Mouse (Mus musculus): ENCODE measurements around the gene Ednra. TPM values are rescaled to one million over a fixed set of nuclear protein-coding genes. Genes with fewer than 3 reads are reported as not detected.

The Ednra gene
- polyA plus RNA-seq, 1 experiment from 2014 or later: 3.2 TPM

DNA sequence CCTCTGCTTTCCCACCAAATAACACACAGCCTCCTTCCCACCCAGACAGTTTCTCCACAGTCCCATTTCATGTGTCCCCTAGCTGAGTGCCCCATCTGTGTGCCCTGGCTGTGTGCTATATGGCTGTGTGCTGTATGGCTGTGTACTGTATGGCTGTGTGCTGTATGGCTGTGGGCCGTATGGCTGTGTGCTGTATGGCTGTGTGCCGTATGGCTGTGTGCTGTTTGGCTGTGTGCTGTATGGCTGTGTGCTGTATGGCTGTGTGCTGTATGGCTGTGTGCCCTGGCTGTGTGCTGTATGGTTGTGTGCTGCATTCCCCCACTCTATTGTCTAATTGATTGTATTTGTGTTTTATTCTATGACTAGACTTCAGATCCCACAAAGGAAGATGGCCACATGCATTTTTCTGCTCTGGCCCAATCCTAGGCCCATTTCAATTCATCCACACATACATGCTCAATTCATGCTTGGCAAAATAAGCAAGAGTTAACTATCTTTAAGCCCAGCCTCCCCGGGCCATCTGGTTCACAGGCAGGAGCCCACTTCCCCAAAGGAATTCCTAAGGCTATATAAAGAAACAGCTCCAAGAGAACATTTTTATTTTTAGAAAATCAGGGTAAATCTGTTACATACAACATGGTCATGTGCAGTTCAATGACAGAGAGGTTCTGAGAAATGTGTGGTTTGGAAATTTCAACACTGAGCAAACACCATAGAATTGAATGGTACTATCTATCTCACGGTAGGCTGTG lies 53.5 kb downstream of the Ednra start:
- H3K9ac ChIP-seq (replicated peaks): no peak overlapping the region
- no peak overlapping the region for H3K27ac ChIP-seq (ENCODE audit: low read depth)
- DNase-seq (no peak), ATAC-seq (no peak)
- WGBS (ENCODE audit: insufficient replicate concordance): 75% methylated on average over 4 of the region's 4 CpGs
- no peak overlapping the region for H3K4me2 ChIP-seq (ENCODE audit: low read depth, low read length)
- no peak overlapping the region for H3K4me3 ChIP-seq (ENCODE audit: low read depth, low read length)
- H3K4me1 ChIP-seq (ENCODE audit: insufficient read depth): no peaks in the 10 kb centered on the region
- no peaks in the 10 kb centered on the region for H3K36me3 ChIP-seq (replicated peaks; ENCODE audit: insufficient read depth, low read length)
- H3K9me3 ChIP-seq (ENCODE audit: low read length): no peaks in the 10 kb centered on the region
- no peaks in the 10 kb centered on the region for H3K27me3 ChIP-seq (ENCODE audit: insufficient read depth, low read length)
- TF ChIP-seq CTCF (IDR thresholded peaks at IDR 0.05; ENCODE audit: low read depth): no peak
- TF ChIP-seq EP300 (IDR thresholded peaks at IDR 0.05; ENCODE audit: low read depth): no peak

DNA sequence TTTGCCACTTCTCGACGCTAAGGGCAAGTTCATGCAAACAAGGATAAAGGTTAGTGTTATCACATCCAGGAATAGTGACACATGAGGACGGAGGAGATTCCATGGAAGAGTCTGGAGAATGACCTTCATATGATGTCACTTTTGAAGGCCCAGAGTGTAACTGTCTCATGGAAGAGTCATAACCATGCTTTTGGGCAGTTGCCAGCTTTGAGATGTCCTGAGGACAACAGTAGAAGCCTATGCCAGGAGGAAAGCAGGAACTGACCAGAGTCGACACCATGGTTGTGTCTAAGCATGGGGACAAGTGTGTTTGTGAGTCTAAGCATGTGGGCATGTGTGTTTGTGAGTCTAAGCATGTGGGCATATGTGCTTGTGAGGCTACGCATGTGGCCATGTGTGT lies 56.3 kb downstream of the Ednra start:
- 73% methylated on average over 5 of the region's 5 CpGs for WGBS (ENCODE audit: insufficient replicate concordance)
- DNase-seq (no peak), ATAC-seq (no peak)

DNA sequence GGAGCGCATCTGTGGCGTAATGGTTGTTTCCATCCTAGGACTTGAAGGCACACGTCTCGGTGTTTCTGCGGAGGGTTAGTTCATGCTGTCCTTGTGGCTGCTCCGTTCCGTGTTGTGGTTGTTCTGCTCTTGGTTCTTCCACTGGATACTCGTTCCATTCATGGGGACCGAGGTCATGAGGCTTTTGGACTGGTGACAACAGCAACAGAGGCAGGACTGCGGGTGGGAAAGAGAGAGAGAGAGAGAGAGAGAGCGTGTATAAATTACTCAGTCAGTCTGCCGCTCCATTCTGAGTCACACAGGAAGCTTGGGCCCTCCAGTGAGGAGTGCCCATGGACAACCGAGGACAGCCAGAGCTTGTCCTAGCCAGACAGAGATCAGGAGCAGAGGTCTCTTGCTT lies 59.4 kb downstream of the Ednra start:
- no peaks in the 10 kb centered on the region for H3K36me3 ChIP-seq (replicated peaks; ENCODE audit: insufficient read depth, low read length)
- H3K4me3 ChIP-seq (ENCODE audit: low read depth, low read length): no peak overlapping the region
- no peak overlapping the region for H3K9ac ChIP-seq (replicated peaks)
- WGBS (ENCODE audit: insufficient replicate concordance): 82% methylated on average over 13 of the region's 13 CpGs
- DNase-seq: no peak
- no peak overlapping the region for H3K4me2 ChIP-seq (ENCODE audit: low read depth, low read length)
- no peak overlapping the region for H3K27ac ChIP-seq (ENCODE audit: low read depth)
- H3K4me1 ChIP-seq (ENCODE audit: insufficient read depth): no peaks in the 10 kb centered on the region
- H3K27me3 ChIP-seq (ENCODE audit: insufficient read depth, low read length): no peaks in the 10 kb centered on the region
- ATAC-seq: no peak
- no peaks in the 10 kb centered on the region for H3K9me3 ChIP-seq (ENCODE audit: low read length)
- TF ChIP-seq CTCF (IDR thresholded peaks at IDR 0.05; ENCODE audit: low read depth) (no peak), EP300 (IDR thresholded peaks at IDR 0.05; ENCODE audit: low read depth) (no peak)

More for the DNA sequence above, 56.3 kb downstream of the Ednra start:
- H3K9me3 ChIP-seq (ENCODE audit: low read length): no peaks in the 10 kb centered on the region
- H3K27ac ChIP-seq (ENCODE audit: low read depth): no peak overlapping the region
- no peaks in the 10 kb centered on the region for H3K4me1 ChIP-seq (ENCODE audit: insufficient read depth)
- H3K36me3 ChIP-seq (replicated peaks; ENCODE audit: insufficient read depth, low read length): no peaks in the 10 kb centered on the region
- H3K4me2 ChIP-seq (ENCODE audit: low read depth, low read length): no peak overlapping the region
- H3K9ac ChIP-seq (replicated peaks): no peak overlapping the region
- TF ChIP-seq CTCF (IDR thresholded peaks at IDR 0.05; ENCODE audit: low read depth): no peak
- TF ChIP-seq EP300 (IDR thresholded peaks at IDR 0.05; ENCODE audit: low read depth): no peak
- H3K4me3 ChIP-seq (ENCODE audit: low read depth, low read length): no peak overlapping the region
- no peaks in the 10 kb centered on the region for H3K27me3 ChIP-seq (ENCODE audit: insufficient read depth, low read length)

DNA sequence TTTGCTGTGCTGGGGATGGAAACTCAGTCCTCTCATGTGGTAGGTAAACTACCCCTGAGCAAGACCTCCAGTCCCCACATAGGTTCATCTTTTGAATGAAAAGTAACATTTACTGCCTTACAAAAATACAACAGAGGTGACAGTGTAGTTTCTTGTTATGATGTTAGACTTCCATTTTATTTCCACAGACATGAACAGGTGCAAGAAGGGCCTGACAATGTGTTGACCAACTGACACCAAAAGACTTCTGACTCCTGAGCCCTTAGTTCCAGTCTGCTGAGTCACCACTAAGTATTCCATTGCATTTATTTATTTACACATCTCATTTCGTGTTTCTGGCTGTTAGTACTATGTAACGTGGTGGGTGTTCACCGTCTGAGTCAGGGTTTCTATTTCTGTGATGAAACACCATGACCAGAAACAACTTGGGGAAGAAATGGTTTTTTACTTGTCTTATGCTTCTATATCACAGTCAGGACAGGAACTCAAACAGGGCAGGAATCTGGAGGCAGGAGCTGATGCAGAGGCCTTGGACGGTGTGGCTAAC lies 64.7 kb downstream of the Ednra start:
- no peak for ATAC-seq
- WGBS (ENCODE audit: insufficient replicate concordance): 75% methylated on average over 4 of the region's 4 CpGs

DNA sequence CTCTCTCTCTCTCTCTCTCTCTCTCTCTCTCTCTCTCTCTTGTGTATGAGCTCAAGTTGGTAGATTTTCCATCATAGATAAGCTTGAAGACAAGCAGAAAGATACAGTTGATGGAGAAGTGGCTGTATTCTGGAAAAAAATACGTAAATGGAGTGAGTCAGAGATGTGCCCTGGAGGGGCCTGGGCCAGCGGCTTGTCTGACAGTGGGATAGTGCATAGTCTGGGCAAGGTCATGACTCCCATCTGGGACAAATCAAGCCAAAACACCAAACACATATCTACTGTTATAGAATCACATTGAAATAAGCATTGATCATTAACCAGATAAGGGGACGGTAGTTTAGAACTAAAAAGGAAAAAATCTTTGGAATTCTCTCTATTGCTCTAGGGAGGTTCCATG lies 65.9 kb downstream of the Ednra start:
- Histone ChIP-seq H3K27me3 (ENCODE audit: insufficient read depth, low read length) (no peaks in the 10 kb centered on the region), H3K4me2 (ENCODE audit: low read depth, low read length) (no peak overlapping the region), H3K9ac (replicated peaks) (no peak overlapping the region), H3K9me3 (ENCODE audit: low read length) (no peaks in the 10 kb centered on the region), H3K27ac (ENCODE audit: low read depth) (no peak overlapping the region), H3K36me3 (replicated peaks; ENCODE audit: insufficient read depth, low read length) (no peaks in the 10 kb centered on the region), H3K4me3 (ENCODE audit: low read depth, low read length) (no peak overlapping the region), H3K4me1 (ENCODE audit: insufficient read depth) (no peaks in the 10 kb centered on the region)
- TF ChIP-seq CTCF (IDR thresholded peaks at IDR 0.05; ENCODE audit: low read depth) (no peak), EP300 (IDR thresholded peaks at IDR 0.05; ENCODE audit: low read depth) (no peak)
- 75% methylated on average over 3 of the region's 3 CpGs for WGBS (ENCODE audit: insufficient replicate concordance)
- ATAC-seq: no peak
- no peak for DNase-seq

More for the DNA sequence above, 64.7 kb downstream of the Ednra start:
- H3K4me1 ChIP-seq (ENCODE audit: insufficient read depth): no peaks in the 10 kb centered on the region
- H3K36me3 ChIP-seq (replicated peaks; ENCODE audit: insufficient read depth, low read length): no peaks in the 10 kb centered on the region
- H3K9me3 ChIP-seq (ENCODE audit: low read length): no peaks in the 10 kb centered on the region
- no peaks in the 10 kb centered on the region for H3K27me3 ChIP-seq (ENCODE audit: insufficient read depth, low read length)
- no peak overlapping the region for H3K27ac ChIP-seq (ENCODE audit: low read depth)
- DNase-seq: no peak
- no peak overlapping the region for H3K4me2 ChIP-seq (ENCODE audit: low read depth, low read length)
- no peak overlapping the region for H3K4me3 ChIP-seq (ENCODE audit: low read depth, low read length)
- TF ChIP-seq CTCF (IDR thresholded peaks at IDR 0.05; ENCODE audit: low read depth) (no peak), EP300 (IDR thresholded peaks at IDR 0.05; ENCODE audit: low read depth) (no peak)
- no peak overlapping the region for H3K9ac ChIP-seq (replicated peaks)

DNA sequence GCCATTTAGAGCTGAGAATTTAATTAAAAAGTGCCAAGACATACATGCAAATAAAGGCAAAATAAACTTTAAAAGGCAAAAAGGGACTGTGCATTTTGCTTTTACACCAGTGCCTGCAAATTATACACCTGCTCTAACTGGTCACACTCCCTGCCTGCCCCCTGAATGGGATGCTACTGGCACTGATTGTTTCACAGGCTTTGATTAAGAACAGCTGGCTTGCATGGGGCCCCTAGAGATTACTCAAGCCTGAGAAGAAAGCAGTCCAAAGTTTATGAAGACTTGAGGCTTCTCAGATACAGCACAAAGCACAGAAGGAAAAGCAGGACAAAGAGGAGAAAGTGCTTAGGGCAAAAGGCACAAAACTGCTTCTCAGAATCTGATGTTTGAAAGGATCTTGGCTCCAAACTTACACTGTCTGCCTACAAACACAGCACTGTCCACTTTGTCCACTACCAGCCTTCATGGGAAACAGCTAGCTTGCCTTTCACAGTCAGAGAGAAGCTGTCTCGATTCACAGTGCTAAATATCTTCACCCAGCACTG lies 73.5 kb downstream of the Ednra start:
- Histone ChIP-seq H3K4me1 (ENCODE audit: insufficient read depth) (no peaks in the 10 kb centered on the region), H3K4me3 (ENCODE audit: low read depth, low read length) (no peak overlapping the region), H3K4me2 (ENCODE audit: low read depth, low read length) (no peak overlapping the region), H3K9me3 (ENCODE audit: low read length) (no peaks in the 10 kb centered on the region), H3K27ac (ENCODE audit: low read depth) (no peak overlapping the region), H3K9ac (replicated peaks) (no peak overlapping the region), H3K27me3 (ENCODE audit: insufficient read depth, low read length) (no peaks in the 10 kb centered on the region), H3K36me3 (replicated peaks; ENCODE audit: insufficient read depth, low read length) (no peaks in the 10 kb centered on the region)
- 66% methylated on average over 1 of the region's 1 CpGs for WGBS (ENCODE audit: insufficient replicate concordance)
- DNase-seq: no peak
- TF ChIP-seq EP300 (IDR thresholded peaks at IDR 0.05; ENCODE audit: low read depth) (no peak), CTCF (IDR thresholded peaks at IDR 0.05; ENCODE audit: low read depth) (no peak)
- ATAC-seq: no peak
